12 mouse cellular contexts compared by ENCODE assay signal in the genomic region with DNA sequence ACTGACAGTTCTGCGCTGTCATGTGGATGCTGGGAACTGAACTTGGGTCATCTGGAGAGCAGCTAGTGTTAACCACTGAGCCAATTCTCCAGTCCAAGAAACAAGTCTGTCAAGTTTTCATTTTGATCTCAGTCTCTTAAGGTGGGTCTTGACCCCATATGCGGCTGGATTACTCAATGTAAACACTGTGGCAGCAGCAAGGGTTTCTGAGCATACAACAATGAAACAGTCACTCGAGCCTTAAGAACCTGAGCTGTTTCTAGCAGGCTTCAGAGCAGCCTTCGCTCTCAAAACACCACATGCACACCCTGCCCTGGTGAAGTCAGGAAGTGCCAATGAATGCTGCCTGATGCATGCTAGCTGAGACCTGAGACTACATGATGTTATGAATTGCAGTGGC.
"Had no signal": no experiment of that assay in that cellular context is flagged by ENCODE, and none has a peak within 500 bp of the region (broad histone marks: within the 10 kb centered on the region; RNA-seq: fewer than 3 reads in every experiment).

No protein-coding gene starts in this region.

- H3K4me1 ChIP-seq: limb, embryonic 15.5 days; liver, embryonic 12.5 days; midbrain, embryonic 13.5 days had no signal

- H3K27me3 ChIP-seq: limb, embryonic 15.5 days; liver, embryonic 12.5 days; midbrain, embryonic 13.5 days had no signal

- H3K27ac ChIP-seq: kidney, postnatal 0 days; left cerebral cortex, adult 2 months; limb, embryonic 15.5 days; liver, embryonic 12.5 days; midbrain, embryonic 13.5 days had no signal

- ATAC-seq: hindbrain, embryonic 16.5 days; liver, embryonic 12.5 days; midbrain, embryonic 13.5 days had no signal

- DNase-seq: kidney, adult 11 months; kidney, adult 9 months; kidney, postnatal 36 days; right cerebral cortex, postnatal 14 days; thymus, adult 2 months; thymus, postnatal 25 days had no signal

- H3K4me2 ChIP-seq: limb, embryonic 15.5 days; liver, embryonic 12.5 days; midbrain, embryonic 13.5 days had no signal

- H3K9ac ChIP-seq: limb, embryonic 15.5 days; liver, embryonic 12.5 days; midbrain, embryonic 13.5 days had no signal

- H3K4me3 ChIP-seq: left cerebral cortex, adult 2 months; limb, embryonic 15.5 days; liver, embryonic 12.5 days; midbrain, embryonic 13.5 days had no signal

- H3K9me3 ChIP-seq: limb, embryonic 15.5 days; liver, embryonic 12.5 days; midbrain, embryonic 13.5 days had no signal
